Mouse (Mus musculus): ENCODE data around the gene Pi16. TPM values are rescaled to one million over a fixed set of nuclear protein-coding genes. Genes with fewer than 3 reads are reported as not detected.

The Pi16 gene
- polyA plus RNA-seq, 1 experiment: 18.4 TPM

GRCm38 (mm10) chr17:29280422-29280821 lies 37.1 kb upstream of the Pi16 start:
- WGBS: 97% methylated on average over 5 of the region's 5 CpGs
- no peak for TF ChIP-seq CTCF (conservative IDR thresholded peaks at IDR 0.05; ENCODE audit: insufficient read depth, insufficient read length, low read depth, low read length)
- no peak for TF ChIP-seq POLR2A (IDR thresholded peaks at IDR 0.05; ENCODE audit: low read depth, low read length)
- no peaks in the 10 kb centered on the region; the same call in 1 of the 2 replicates for H3K36me3 ChIP-seq (ENCODE audit: control insufficient read depth, insufficient read depth, low read length)
- no peaks in the 10 kb centered on the region for H3K27me3 ChIP-seq (replicated peaks; ENCODE audit: control insufficient read depth, insufficient read depth, low read length)
- H3K4me1 ChIP-seq (ENCODE audit: control insufficient read depth, insufficient read depth, low read length): no peaks in the 10 kb centered on the region
- no peak overlapping the region for H3K27ac ChIP-seq (ENCODE audit: insufficient read depth, low read depth, low read length)
- no peak for DNase-seq
- no peak overlapping the region for H3K4me3 ChIP-seq (ENCODE audit: insufficient read depth, low read depth, low read length)

GRCm38 (mm10) chr17:29281541-29281940 lies 35.9 kb upstream of the Pi16 start:
- 88% methylated on average over 5 of the region's 5 CpGs for WGBS
- TF ChIP-seq POLR2A (IDR thresholded peaks at IDR 0.05; ENCODE audit: low read depth, low read length) (no peak), CTCF (conservative IDR thresholded peaks at IDR 0.05; ENCODE audit: insufficient read depth, insufficient read length, low read depth, low read length) (no peak)
- H3K36me3 ChIP-seq (ENCODE audit: control insufficient read depth, insufficient read depth, low read length): no peaks in the 10 kb centered on the region; the same call in 1 of the 2 replicates

GRCm38 (mm10) chr17:29282216-29282952 lies 35.1 kb upstream of the Pi16 start:
- no peak for TF ChIP-seq POLR2A (IDR thresholded peaks at IDR 0.05; ENCODE audit: low read depth, low read length)
- TF ChIP-seq CTCF (conservative IDR thresholded peaks at IDR 0.05; ENCODE audit: insufficient read depth, insufficient read length, low read depth, low read length): no peak
- no peaks in the 10 kb centered on the region for H3K27me3 ChIP-seq (replicated peaks; ENCODE audit: control insufficient read depth, insufficient read depth, low read length)
- H3K4me1 ChIP-seq (ENCODE audit: control insufficient read depth, insufficient read depth, low read length): no peaks in the 10 kb centered on the region
- WGBS: 73% methylated on average over 21 of the region's 21 CpGs
- no peak overlapping the region for H3K4me3 ChIP-seq (ENCODE audit: insufficient read depth, low read depth, low read length)
- DNase-seq: no peak
- H3K27ac ChIP-seq (ENCODE audit: insufficient read depth, low read depth, low read length): no peak overlapping the region
- H3K36me3 ChIP-seq (ENCODE audit: control insufficient read depth, insufficient read depth, low read length): no peaks in the 10 kb centered on the region; the same call in 1 of the 2 replicates

More at GRCm38 (mm10) chr17:29281541-29281940, 35.9 kb upstream of the Pi16 start:
- no peaks in the 10 kb centered on the region for H3K27me3 ChIP-seq (replicated peaks; ENCODE audit: control insufficient read depth, insufficient read depth, low read length)
- no peaks in the 10 kb centered on the region for H3K4me1 ChIP-seq (ENCODE audit: control insufficient read depth, insufficient read depth, low read length)
- DNase-seq: no peak
- no peak overlapping the region for H3K4me3 ChIP-seq (ENCODE audit: insufficient read depth, low read depth, low read length)
- H3K27ac ChIP-seq (ENCODE audit: insufficient read depth, low read depth, low read length): no peak overlapping the region

- WGBS: 90% methylated on average over 7 of the region's 7 CpGs
- H3K4me1 ChIP-seq (ENCODE audit: control insufficient read depth, insufficient read depth, low read length): peaks cover 31% of the 10 kb centered on the region
- no peak overlapping the region for H3K27ac ChIP-seq (ENCODE audit: insufficient read depth, low read depth, low read length)
- no peaks in the 10 kb centered on the region for H3K27me3 ChIP-seq (replicated peaks; ENCODE audit: control insufficient read depth, insufficient read depth, low read length)
- no peak for TF ChIP-seq POLR2A (IDR thresholded peaks at IDR 0.05; ENCODE audit: low read depth, low read length)
- TF ChIP-seq CTCF (conservative IDR thresholded peaks at IDR 0.05; ENCODE audit: insufficient read depth, insufficient read length, low read depth, low read length): no peak
- H3K36me3 ChIP-seq (ENCODE audit: control insufficient read depth, insufficient read depth, low read length): peaks cover 2% of the 10 kb centered on the region; the same call in 1 of the 2 replicates
- H3K4me3 ChIP-seq (ENCODE audit: insufficient read depth, low read depth, low read length): no peak overlapping the region
- no peak for DNase-seq
Measured at GRCm38 (mm10) chr17:29291793-29292192, 25.7 kb upstream of the Pi16 start.

- DNase-seq: no peak
- H3K36me3 ChIP-seq (ENCODE audit: control insufficient read depth, insufficient read depth, low read length): peaks cover 2% of the 10 kb centered on the region; the same call in 1 of the 2 replicates
- peaks cover 37% of the 10 kb centered on the region for H3K4me1 ChIP-seq (ENCODE audit: control insufficient read depth, insufficient read depth, low read length)
- WGBS: 68% methylated on average over 3 of the region's 3 CpGs
- no peak overlapping the region for H3K27ac ChIP-seq (ENCODE audit: insufficient read depth, low read depth, low read length)
- H3K27me3 ChIP-seq (replicated peaks; ENCODE audit: control insufficient read depth, insufficient read depth, low read length): no peaks in the 10 kb centered on the region
- TF ChIP-seq POLR2A (IDR thresholded peaks at IDR 0.05; ENCODE audit: low read depth, low read length): no peak
- TF ChIP-seq CTCF (conservative IDR thresholded peaks at IDR 0.05; ENCODE audit: insufficient read depth, insufficient read length, low read depth, low read length): no peak
- no peak overlapping the region for H3K4me3 ChIP-seq (ENCODE audit: insufficient read depth, low read depth, low read length)
Measured at GRCm38 (mm10) chr17:29292996-29293395, 24.5 kb upstream of the Pi16 start.

- WGBS: 53% methylated on average over 9 of the region's 9 CpGs
- Histone ChIP-seq H3K4me1 (ENCODE audit: control insufficient read depth, insufficient read depth, low read length) (peaks cover 37% of the 10 kb centered on the region), H3K36me3 (ENCODE audit: control insufficient read depth, insufficient read depth, low read length) (peaks cover 2% of the 10 kb centered on the region; the same call in 1 of the 2 replicates), H3K27ac (ENCODE audit: insufficient read depth, low read depth, low read length) (no peak overlapping the region; the same call in 1 of the 2 replicates), H3K27me3 (replicated peaks; ENCODE audit: control insufficient read depth, insufficient read depth, low read length) (no peaks in the 10 kb centered on the region), H3K4me3 (ENCODE audit: insufficient read depth, low read depth, low read length) (no peak overlapping the region)
- DNase-seq: peak; percentile 82
- TF ChIP-seq CTCF (conservative IDR thresholded peaks at IDR 0.05; ENCODE audit: insufficient read depth, insufficient read length, low read depth, low read length) (0 out of 2 replicates have a peak, but pooled peaks have one; percentile 18), POLR2A (IDR thresholded peaks at IDR 0.05; ENCODE audit: low read depth, low read length) (no peak)
Measured at GRCm38 (mm10) chr17:29293807-29294605, 23.5 kb upstream of the Pi16 start.

- Histone ChIP-seq H3K36me3 (ENCODE audit: control insufficient read depth, insufficient read depth, low read length) (peaks cover 2% of the 10 kb centered on the region; the same call in 1 of the 2 replicates), H3K4me1 (ENCODE audit: control insufficient read depth, insufficient read depth, low read length) (peaks cover 34% of the 10 kb centered on the region), H3K4me3 (ENCODE audit: insufficient read depth, low read depth, low read length) (no peak overlapping the region), H3K27me3 (replicated peaks; ENCODE audit: control insufficient read depth, insufficient read depth, low read length) (no peaks in the 10 kb centered on the region), H3K27ac (ENCODE audit: insufficient read depth, low read depth, low read length) (no peak overlapping the region)
- TF ChIP-seq POLR2A (IDR thresholded peaks at IDR 0.05; ENCODE audit: low read depth, low read length): no peak
- no peak for TF ChIP-seq CTCF (conservative IDR thresholded peaks at IDR 0.05; ENCODE audit: insufficient read depth, insufficient read length, low read depth, low read length)
- DNase-seq: no peak
- 57% methylated on average over 5 of the region's 5 CpGs for WGBS
Measured at GRCm38 (mm10) chr17:29295835-29296234, 21.6 kb upstream of the Pi16 start.
